Mouse (Mus musculus): ENCODE measurements around the gene Cyp1a1.

Cyp1a1 gene

GRCm38 (mm10) chr9:57656631-57657350 lies 30.9 kb upstream of the Cyp1a1 start:
- no peak for DNase-seq

- no peak for DNase-seq
Observed at GRCm38 (mm10) chr9:57657843-57658242, 29.9 kb upstream of the Cyp1a1 start.

GRCm38 (mm10) chr9:57658970-57659369 lies 28.8 kb upstream of the Cyp1a1 start:
- DNase-seq, result no peak

- DNase-seq, result peak; percentile 85
Observed at GRCm38 (mm10) chr9:57659774-57660173, 28.0 kb upstream of the Cyp1a1 start.

GRCm38 (mm10) chr9:57660501-57660900 lies 27.2 kb upstream of the Cyp1a1 start:
- no peak for DNase-seq

- no peak for DNase-seq
Observed at GRCm38 (mm10) chr9:57661552-57661951, 26.2 kb upstream of the Cyp1a1 start.

GRCm38 (mm10) chr9:57664616-57665015 lies 23.1 kb upstream of the Cyp1a1 start:
- no peak for DNase-seq

- no peak for DNase-seq
Observed at GRCm38 (mm10) chr9:57666536-57666935, 21.2 kb upstream of the Cyp1a1 start.

- DNase-seq, result no peak
Observed at GRCm38 (mm10) chr9:57667136-57667535, 20.6 kb upstream of the Cyp1a1 start.

- DNase-seq, result no peak
Observed at GRCm38 (mm10) chr9:57667817-57668216, 19.9 kb upstream of the Cyp1a1 start.

- DNase-seq, result no peak
Observed at GRCm38 (mm10) chr9:57668277-57668676, 19.5 kb upstream of the Cyp1a1 start.

GRCm38 (mm10) chr9:57669566-57669965 lies 18.2 kb upstream of the Cyp1a1 start:
- DNase-seq, result peak; percentile 82

GRCm38 (mm10) chr9:57671037-57671436 lies 16.7 kb upstream of the Cyp1a1 start:
- DNase-seq, result no peak

- no peak for DNase-seq
Observed at GRCm38 (mm10) chr9:57671500-57671899, 16.2 kb upstream of the Cyp1a1 start.

- DNase-seq, result no peak
Observed at GRCm38 (mm10) chr9:57681411-57681810, 6.3 kb upstream of the Cyp1a1 start.

GRCm38 (mm10) chr9:57683520-57683919 lies 4.2 kb upstream of the Cyp1a1 start, which contains the start of gene Cyp1a2:
Cyp1a2 (minus strand) TSS chr9:57683703.
- no peak for DNase-seq

- no peak for DNase-seq
Observed at GRCm38 (mm10) chr9:57686011-57686410, 1.7 kb upstream of the Cyp1a1 start.

- peak; percentile 41 for DNase-seq
Observed at GRCm38 (mm10) chr9:57688158-57688557, 430 bp downstream of the Cyp1a1 start.

- DNase-seq, result no peak
Observed at GRCm38 (mm10) chr9:57688606-57689005, 878 bp downstream of the Cyp1a1 start.

GRCm38 (mm10) chr9:57694108-57694507 lies 6.4 kb downstream of the Cyp1a1 start:
- DNase-seq, result peak; percentile 31

- DNase-seq, result peak; percentile 56
Observed at GRCm38 (mm10) chr9:57696380-57697285, 8.9 kb downstream of the Cyp1a1 start.

- no peak for DNase-seq
Observed at GRCm38 (mm10) chr9:57697380-57697779, 9.7 kb downstream of the Cyp1a1 start.

GRCm38 (mm10) chr9:57698466-57699150 lies 10.9 kb downstream of the Cyp1a1 start:
- no peak for DNase-seq

Measured in kidney, postnatal 14 days (tissue).